Mouse (Mus musculus) induced T-regulatory cell, adult 2 months (primary cell): ENCODE data around the gene Gm6525.
A peak's percentile ranks its signal among the peaks of the same experiment; 100 is the strongest.

Experiments used
- DNase-seq: peaks from one replicate; pipeline ENCODE4 v3.0.0-alpha.2; 2012; ENCODE audit warnings: low read depth

The Gm6525 gene

GRCm38 (mm10) chr3:84169393-84170005, 4.4 kb upstream of the Gm6525 start:
- peak; percentile 36 for DNase-seq

GRCm38 (mm10) chr3:84172406-84172805, 1.5 kb upstream of the Gm6525 start:
- no peak for DNase-seq

DNA sequence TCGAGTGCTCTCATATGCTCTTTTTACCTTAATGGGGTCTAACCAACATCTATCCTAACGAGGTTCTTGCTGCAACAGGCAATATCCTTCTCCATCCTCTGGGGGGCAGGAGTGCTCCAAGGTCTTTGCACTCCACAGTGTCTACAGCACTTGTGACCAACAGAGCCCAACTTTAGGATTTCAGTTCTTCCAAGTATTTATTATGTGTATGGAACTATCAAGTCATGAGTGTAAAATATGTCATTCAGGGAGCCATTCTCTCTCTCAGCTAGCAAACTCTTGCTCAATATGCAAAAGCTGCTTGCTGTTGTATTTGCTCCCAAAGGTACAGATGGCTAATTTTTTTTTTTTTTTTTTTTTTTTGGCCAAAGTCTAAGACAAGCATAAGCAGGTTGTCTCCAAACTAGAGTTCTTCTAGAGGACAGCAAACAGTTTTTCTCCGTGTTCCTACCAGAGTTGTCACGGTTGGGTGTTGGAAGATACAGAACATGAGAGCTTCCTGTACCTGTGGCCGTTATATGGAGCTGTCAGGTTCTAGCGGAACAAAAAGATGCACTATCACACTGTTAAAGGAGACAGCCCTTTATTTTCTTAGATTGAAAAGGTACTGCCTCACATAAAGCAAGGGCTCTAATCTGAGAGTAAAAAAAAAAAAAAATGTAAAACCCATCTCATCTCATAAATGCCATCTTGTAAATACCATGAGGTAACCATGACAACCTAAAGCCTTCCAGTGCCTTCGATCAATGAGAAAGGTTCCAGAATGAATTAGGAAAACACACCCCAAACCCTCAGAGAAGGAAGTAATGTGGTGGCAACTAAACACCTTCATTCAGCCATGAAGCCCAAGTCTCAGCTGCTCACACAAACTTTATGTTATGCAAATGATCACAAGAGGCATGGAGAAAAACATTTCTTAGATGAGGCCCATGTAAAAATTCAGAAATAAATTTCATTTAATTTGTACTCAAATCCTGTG, 1.7 kb downstream of the Gm6525 start:
- peak; percentile 78 for DNase-seq

GRCm38 (mm10) chr3:84177834-84178233, 3.9 kb downstream of the Gm6525 start:
- no peak for DNase-seq

- no peak for DNase-seq
Observed at GRCm38 (mm10) chr3:84180304-84180703, 6.4 kb downstream of the Gm6525 start.

DNA sequence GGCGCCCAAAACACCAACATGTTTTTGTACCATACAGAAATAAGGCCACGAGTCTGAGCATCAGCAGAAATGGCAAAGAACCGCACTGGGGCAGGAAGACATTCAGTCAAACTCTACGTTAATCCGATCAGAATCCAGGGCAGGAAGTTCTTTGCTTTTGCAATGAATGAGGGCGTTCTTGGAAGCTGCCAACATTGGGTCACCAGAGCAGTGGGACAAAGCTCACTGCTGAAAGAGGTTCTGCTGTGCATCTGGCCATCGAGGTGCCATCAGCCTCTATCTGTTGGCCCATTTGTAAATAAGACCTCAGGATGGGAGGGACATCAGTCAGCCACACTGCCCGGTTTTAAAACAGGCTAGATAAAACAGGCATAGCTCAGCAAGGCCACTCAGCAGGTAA, 7.2 kb downstream of the Gm6525 start:
- no peak for DNase-seq

DNA sequence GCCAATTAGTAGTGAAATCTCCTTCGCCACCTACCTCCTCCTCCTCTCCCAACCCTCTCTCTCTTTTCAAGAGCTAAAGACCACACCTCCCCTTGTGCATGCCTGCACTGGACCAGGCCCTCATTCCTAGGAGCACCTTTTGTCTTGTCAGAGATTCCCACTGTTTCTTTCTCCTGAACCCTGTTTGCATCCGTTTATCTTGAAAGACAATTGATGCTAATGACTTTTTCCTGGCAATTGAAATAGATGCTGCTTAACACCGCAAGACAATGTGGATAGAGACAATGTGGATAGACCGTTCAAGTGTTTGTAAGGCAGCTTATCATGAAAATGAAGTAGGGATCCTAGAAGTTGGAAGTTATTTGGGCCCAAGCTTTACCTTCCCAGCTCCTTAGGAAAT, 7.8 kb downstream of the Gm6525 start:
- DNase-seq = no peak

- no peak for DNase-seq
Observed at GRCm38 (mm10) chr3:84189629-84190173, 15.8 kb downstream of the Gm6525 start.

DNA sequence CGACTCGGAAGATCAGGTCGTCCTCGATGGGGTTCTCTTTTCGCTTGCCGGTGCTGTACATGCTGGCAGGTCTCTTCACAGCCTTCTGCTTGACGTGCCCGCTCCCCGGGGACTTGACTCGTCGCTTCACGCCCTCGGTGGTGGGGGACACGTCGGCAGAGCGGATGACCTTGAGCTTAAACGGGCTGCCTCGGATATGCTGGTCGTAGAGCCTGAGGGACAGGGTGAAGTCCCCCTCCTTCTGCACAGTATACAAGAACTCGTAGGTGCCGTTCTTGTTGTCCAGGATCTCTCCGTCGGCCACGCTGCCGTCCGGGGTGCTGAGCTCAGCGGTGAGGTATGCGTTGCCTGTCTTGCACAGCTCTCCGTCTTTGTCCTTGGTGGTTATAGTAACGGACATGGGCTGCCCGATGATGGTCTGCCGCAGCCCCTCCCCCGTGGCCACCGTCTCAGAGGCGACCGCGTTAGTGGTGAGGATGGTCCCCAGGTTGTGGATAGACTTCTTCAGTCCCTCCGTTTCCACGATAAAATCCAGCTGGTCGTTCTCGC, 16.7 kb downstream of the Gm6525 start:
- DNase-seq = no peak

- no peak for DNase-seq
Observed at GRCm38 (mm10) chr3:84191141-84191881, 17.4 kb downstream of the Gm6525 start.

DNA sequence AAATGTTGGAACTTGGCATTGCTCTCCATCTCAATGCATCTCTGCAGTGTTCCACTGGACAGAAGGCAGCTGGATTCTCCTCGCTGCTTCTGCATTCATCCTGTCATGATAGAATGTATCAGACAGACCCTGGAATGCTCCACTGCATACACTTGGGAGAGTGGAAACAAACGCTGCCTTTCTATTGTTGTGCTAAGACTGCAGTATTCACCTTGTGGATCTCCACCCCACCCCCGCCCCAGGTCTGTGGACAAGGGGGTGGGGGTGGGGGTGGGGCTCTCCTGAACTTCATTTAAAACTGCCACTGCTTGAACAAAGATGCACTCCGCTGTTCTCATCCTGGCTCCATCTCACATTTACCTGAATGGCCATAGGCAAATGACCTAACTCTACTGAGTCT, 20.0 kb downstream of the Gm6525 start:
- DNase-seq = no peak

GRCm38 (mm10) chr3:84198229-84198628, 24.3 kb downstream of the Gm6525 start:
- no peak for DNase-seq

DNA sequence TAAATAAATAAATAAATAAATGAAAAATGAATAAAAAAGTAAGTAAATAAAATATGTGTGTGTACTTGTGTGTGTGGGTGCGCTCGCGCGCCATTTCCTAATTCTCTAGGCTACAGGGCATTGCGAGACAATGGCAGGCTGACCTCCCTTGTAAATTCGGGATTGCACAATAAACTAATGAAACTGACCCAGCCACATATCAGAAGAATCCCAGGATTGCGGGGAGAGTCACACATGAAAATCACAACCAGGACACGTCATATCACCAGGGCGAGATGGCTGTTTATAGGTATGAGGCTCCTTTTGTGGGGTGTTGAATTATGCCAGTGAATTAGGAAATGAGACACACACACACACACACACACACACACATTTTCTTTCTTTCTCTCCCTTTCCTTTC, 25.6 kb downstream of the Gm6525 start:
- DNase-seq = no peak

GRCm38 (mm10) chr3:84200559-84201420, 26.9 kb downstream of the Gm6525 start:
- no peak for DNase-seq

DNA sequence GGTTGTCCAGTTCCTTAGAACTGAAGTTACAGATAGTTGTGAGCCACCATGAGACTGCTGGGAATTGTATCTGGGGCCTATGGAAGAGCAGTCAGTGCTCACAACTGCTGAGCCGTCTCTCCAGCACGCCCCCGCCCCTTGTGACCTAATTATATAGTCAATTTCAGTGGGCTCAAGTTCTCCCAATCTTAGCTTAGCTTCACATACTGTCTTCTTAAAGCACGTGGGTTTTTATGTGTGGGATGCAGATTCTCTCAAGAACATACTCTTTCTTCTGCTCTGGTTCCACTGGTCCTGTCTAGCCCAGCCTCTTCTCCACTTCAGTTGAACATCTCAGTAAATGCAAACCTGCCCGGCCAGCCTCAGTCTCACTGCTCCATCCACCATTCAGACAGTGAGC, 30.7 kb downstream of the Gm6525 start:
- no peak for DNase-seq

- no peak for DNase-seq
Observed at GRCm38 (mm10) chr3:84205650-84206049, 31.7 kb downstream of the Gm6525 start.

GRCm38 (mm10) chr3:84206106-84206505, 32.2 kb downstream of the Gm6525 start:
- DNase-seq = no peak

- no peak for DNase-seq
Observed at GRCm38 (mm10) chr3:84207366-84207765, 33.5 kb downstream of the Gm6525 start.

DNA sequence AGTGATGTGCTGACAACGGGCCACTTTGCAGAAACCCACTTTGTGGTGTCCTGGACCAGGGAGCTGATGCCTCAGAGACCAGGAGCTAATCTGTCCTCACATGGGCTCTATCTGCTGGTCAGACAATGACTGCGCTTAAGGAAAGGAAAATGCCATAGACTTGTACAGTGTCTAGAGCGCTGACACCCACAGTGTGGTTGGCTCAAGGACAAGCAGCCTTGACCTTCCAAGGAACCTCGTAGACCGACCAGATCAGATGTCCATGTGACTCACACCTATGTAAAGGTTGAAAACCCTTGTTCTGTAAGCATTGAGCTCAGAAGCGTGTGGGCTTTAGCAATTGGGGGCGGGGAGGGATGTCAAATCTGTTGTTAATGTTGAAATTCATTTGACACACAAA, 34.6 kb downstream of the Gm6525 start:
- no peak for DNase-seq

DNA sequence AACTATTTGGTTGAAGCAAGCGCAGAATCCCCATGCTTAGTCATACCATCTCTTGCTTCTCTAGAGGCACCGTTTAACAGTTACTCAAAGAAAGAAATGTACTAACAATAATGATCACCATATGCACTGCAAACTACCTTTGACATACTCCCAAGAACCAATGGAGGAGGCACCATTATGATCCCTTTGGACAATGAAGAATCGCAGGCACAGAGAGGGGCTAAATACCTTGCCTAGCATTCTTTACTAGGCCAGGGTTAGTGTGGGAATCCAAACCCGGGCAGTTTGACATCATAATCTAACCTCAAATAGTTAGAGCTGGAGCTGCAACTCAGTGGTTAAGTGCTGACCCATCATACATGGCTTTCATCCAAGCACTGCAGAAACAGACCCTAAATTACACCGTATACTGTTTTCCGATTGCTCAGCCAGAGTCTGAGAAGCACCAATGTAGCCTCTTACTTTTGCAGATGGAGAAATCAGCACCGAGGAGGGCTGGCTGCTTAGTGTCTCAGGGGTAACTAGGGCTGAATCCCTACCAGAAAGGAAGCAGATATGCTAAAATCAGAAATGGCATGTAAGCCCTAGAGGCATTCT, 35.1 kb downstream of the Gm6525 start:
- no peak for DNase-seq
